Mouse (Mus musculus) thymus, adult 2 months (tissue): ENCODE data around the gene Meis1.

Experiments
- CTCF ChIP-seq: fragments of 200-500 bp; IDR thresholded peaks from 2 replicates; pipeline ENCODE4 v1.5.1; 2012; ENCODE audit warnings: mild to moderate bottlenecking, control low read depth, low read length, moderate library complexity, borderline replicate concordance; ENCODE audit not compliant: control insufficient read depth, poor library complexity, insufficient read depth; ENCODE audit errors: extremely low read depth
- POLR2A ChIP-seq: fragments of 200-500 bp; IDR thresholded peaks from 2 replicates; pipeline ENCODE4 v1.6.1; 2012; ENCODE audit warnings: mild to moderate bottlenecking, low read length, control low read depth, moderate library complexity; ENCODE audit not compliant: control insufficient read depth, poor library complexity, insufficient read depth; ENCODE audit errors: extremely low read depth

DNA sequence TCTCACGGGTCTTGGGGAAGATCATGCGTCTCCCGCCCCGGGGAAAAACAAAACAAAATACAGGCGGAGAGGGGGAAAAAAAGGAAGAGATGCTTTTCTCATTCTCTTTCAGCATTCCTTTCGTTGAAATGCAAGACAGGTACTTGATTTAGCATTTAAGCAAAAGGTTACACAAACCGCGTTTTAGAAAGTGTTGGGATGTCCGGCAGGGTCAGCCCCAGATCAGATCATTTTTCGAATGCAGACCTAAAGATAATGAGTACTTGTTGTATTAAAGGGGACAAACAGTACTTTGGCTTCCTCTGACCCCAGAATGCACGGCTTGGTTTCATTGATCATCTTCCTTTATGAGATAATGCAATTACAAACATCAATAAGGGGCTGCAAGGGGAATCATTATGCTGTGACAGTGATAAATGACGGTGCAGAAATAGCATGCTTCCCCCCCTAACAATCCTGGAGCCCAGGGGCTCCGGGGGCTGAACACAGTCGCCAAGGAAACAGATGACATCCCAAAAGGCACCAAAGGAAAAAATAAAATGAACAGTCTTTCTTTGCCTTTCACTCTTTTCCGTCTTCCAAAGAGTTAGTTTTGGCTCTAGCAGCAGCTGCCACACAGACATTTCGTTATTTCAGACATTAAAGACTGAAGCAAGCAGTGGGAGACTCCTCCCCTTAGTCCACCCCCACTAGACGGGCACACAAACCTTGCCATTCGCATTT lies 144.3 kb downstream of the Meis1 start:
- TF ChIP-seq CTCF (no peak), POLR2A (no peak)
